ENCODE assay signal across 23 mouse cellular contexts in genomic region chr3:101127766-101128165, GRCm38 (mm10).
"Had no signal": no experiment of that assay in that cellular context is flagged by ENCODE, and none has a peak within 500 bp of the region (broad histone marks: within the 10 kb centered on the region; RNA-seq: fewer than 3 reads in every experiment).

No protein-coding gene starts in this region.

- H3K9ac ChIP-seq: heart, embryonic 12.5 days; hindbrain, embryonic 12.5 days; hindbrain, embryonic 14.5 days; limb, embryonic 12.5 days; liver, embryonic 13.5 days; liver, embryonic 15.5 days had no signal

- H3K4me3 ChIP-seq: heart, embryonic 10.5 days; heart, embryonic 12.5 days; hindbrain, embryonic 12.5 days; layer of hippocampus, adult 2 months; left cerebral cortex, adult 2 months; limb, embryonic 10.5 days; limb, embryonic 12.5 days; liver, embryonic 13.5 days; liver, embryonic 15.5 days had no signal

- H3K36me3 ChIP-seq: heart, embryonic 10.5 days; heart, embryonic 12.5 days; hindbrain, embryonic 12.5 days; limb, embryonic 10.5 days; limb, embryonic 12.5 days; liver, embryonic 13.5 days; liver, embryonic 15.5 days had no signal

- DNase-seq: gastrocnemius, postnatal 14 days; gastrocnemius, postnatal 36 days; heart, adult 18-20 months; heart, postnatal 10 days; kidney, adult 18-20 months; kidney, adult 8-10 months; kidney, postnatal 25 days; kidney, postnatal 4 days; liver; liver, embryonic 13.5 days had no signal

- H3K9me3 ChIP-seq: heart, embryonic 10.5 days; heart, embryonic 12.5 days; hindbrain, embryonic 12.5 days; limb, embryonic 10.5 days; limb, embryonic 12.5 days; liver, embryonic 13.5 days; liver, embryonic 15.5 days had no signal

- ATAC-seq: hindbrain, embryonic 16.5 days; inflammation-experienced regulatory T-cells, adult 6 months; intestine, postnatal 0 days had no signal

- H3K4me2 ChIP-seq: heart, embryonic 12.5 days; hindbrain, embryonic 12.5 days; hindbrain, embryonic 14.5 days; limb, embryonic 12.5 days; liver, embryonic 11.5 days; liver, embryonic 13.5 days; liver, embryonic 15.5 days had no signal

- H3K27ac ChIP-seq: heart, embryonic 10.5 days; hindbrain, embryonic 12.5 days; hindbrain, embryonic 14.5 days; layer of hippocampus, adult 2 months; left cerebral cortex, adult 2 months; limb, embryonic 12.5 days; liver, embryonic 13.5 days; liver, embryonic 15.5 days had no signal

- H3K27me3 ChIP-seq: heart, embryonic 12.5 days; limb, embryonic 12.5 days; liver, embryonic 13.5 days had no signal
